Mouse (Mus musculus): ENCODE results near the gene Adra1d. TPM values are rescaled to one million over a fixed set of nuclear protein-coding genes. Genes with fewer than 3 reads are reported as not detected.

Gene Adra1d
- total RNA-seq, 1 experiment from 2014 or later: not detected

GRCm38 (mm10) chr2:131505431-131505830 lies 56.7 kb downstream of the Adra1d start:
- ATAC-seq (ENCODE audit: extremely low read depth, insufficient number of reproducible peaks, low FRiP score, poor library complexity, severe bottlenecking): peak; percentile 13; the same call in 1 of the 2 replicates

GRCm38 (mm10) chr2:131502561-131502960 lies 59.5 kb downstream of the Adra1d start:
- ATAC-seq (ENCODE audit: extremely low read depth, insufficient number of reproducible peaks, low FRiP score, poor library complexity, severe bottlenecking): no peak

- ATAC-seq (ENCODE audit: extremely low read depth, insufficient number of reproducible peaks, low FRiP score, poor library complexity, severe bottlenecking): no peak
These were observed 60.2 kb downstream of the Adra1d start for GRCm38 (mm10) chr2:131501886-131502285.

- no peak for ATAC-seq (ENCODE audit: extremely low read depth, insufficient number of reproducible peaks, low FRiP score, poor library complexity, severe bottlenecking)
These were observed 62.7 kb downstream of the Adra1d start for GRCm38 (mm10) chr2:131499290-131499845.

- ATAC-seq (ENCODE audit: extremely low read depth, insufficient number of reproducible peaks, low FRiP score, poor library complexity, severe bottlenecking): no peak
These were observed 63.9 kb downstream of the Adra1d start for GRCm38 (mm10) chr2:131498219-131498618.

- no peak for ATAC-seq (ENCODE audit: extremely low read depth, insufficient number of reproducible peaks, low FRiP score, poor library complexity, severe bottlenecking)
These were observed 64.7 kb downstream of the Adra1d start for GRCm38 (mm10) chr2:131497224-131497856.

- ATAC-seq (ENCODE audit: extremely low read depth, insufficient number of reproducible peaks, low FRiP score, poor library complexity, severe bottlenecking): no peak
These were observed 65.8 kb downstream of the Adra1d start for GRCm38 (mm10) chr2:131496125-131496820.

Other genes starting within 250 kb of the Adra1d start
- 3.8 and 6.3 TPM in 2 replicates for gene Rnf24, start 209.4 kb downstream of the Adra1d start, total RNA-seq (2017)
- gene Smox, start 70.8 kb downstream of the Adra1d start, total RNA-seq (2017): 63.3 and 76.9 TPM in 2 replicates